10 mouse cellular contexts compared by ENCODE assay signal in the genomic region with DNA sequence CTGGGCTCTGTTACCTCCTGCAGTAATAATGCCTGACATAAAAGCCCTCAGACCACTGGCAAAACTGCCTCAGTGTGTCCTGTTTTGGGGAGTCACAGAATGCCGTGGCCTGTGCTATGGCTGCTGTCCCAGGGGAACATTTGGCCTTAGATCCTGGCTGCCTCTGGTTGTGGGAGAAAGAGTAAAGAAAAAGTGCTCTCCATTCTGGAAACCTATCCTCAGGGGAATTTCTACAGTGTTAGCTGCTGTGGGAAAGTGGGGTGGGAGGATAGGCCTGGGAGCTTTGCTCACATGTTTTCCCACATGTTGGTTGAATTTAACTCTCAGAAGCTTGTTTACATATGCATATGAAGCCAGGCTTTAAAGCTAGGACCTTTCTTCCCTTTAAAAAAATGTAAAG. TPM values are rescaled to one million over a fixed set of nuclear protein-coding genes. Genes with fewer than 3 reads are reported as not detected.
DNase-seq lines count a peak whose midpoint lies in the region; ATAC-seq and TF ChIP-seq lines count a peak whose summit lies in the region.
"Had no signal": no experiment of that assay in that cellular context is flagged by ENCODE, and none has a peak within 500 bp of the region (broad histone marks: within the 10 kb centered on the region; RNA-seq: fewer than 3 reads in every experiment).

No protein-coding gene starts in this region.

- H3K4me3 ChIP-seq in heart, adult 2 months = no peak overlapping the region
- H3K4me3 ChIP-seq in heart, embryonic 10.5 days = no peak overlapping the region
- H3K4me3 ChIP-seq in layer of hippocampus, adult 2 months = no peak overlapping the region
- no peak overlapping the region for H3K4me3 ChIP-seq in brown adipose tissue, adult 24 weeks (ENCODE audit: insufficient read depth, low read depth, low read length)
- H3K4me3 ChIP-seq in liver, embryonic 16.5 days (ENCODE audit: low read depth, low read length) = no peak overlapping the region
- H3K4me3 ChIP-seq: left cerebral cortex, adult 2 months; limb, embryonic 15.5 days had no signal

- TF ChIP-seq POLR2A in heart, adult 2 months (IDR thresholded peaks at IDR 0.05; ENCODE audit: insufficient read depth, low read depth, low read length) = no peak

- ATAC-seq in liver, embryonic 16.5 days (ENCODE audit: low read depth) = no peak

- peak overlapping the region; percentile 64 for H3K27ac ChIP-seq in heart, adult 2 months
- H3K27ac ChIP-seq in heart, embryonic 10.5 days = no peak overlapping the region
- 0 out of 2 replicates have a peak overlapping the region, but pooled peaks have one; percentile 20 for H3K27ac ChIP-seq in layer of hippocampus, adult 2 months
- peak overlapping the region; percentile 90 for H3K27ac ChIP-seq in brown adipose tissue, adult 24 weeks (replicated peaks; ENCODE audit: low read depth, low read length)
- peak overlapping the region; percentile 57 for H3K27ac ChIP-seq in liver, embryonic 16.5 days (ENCODE audit: low read length)
- H3K27ac ChIP-seq: left cerebral cortex, adult 2 months; limb, embryonic 15.5 days had no signal

- no peaks in the 10 kb centered on the region for H3K9me3 ChIP-seq in heart, embryonic 10.5 days
- no peaks in the 10 kb centered on the region for H3K9me3 ChIP-seq in liver, embryonic 16.5 days (replicated peaks; ENCODE audit: control insufficient read depth, low read length)
- H3K9me3 ChIP-seq: limb, embryonic 15.5 days had no signal

- intact Hi-C loops in heart, adult 2 months (cut with DNase I) = no loop called here

- WGBS in heart, adult 2 months = 3% methylated on average over 1 of the region's 1 CpGs
- 71% methylated on average over 1 of the region's 1 CpGs for WGBS in heart, embryonic 10.5 days
- WGBS in liver, embryonic 16.5 days (ENCODE audit: insufficient replicate concordance) = 60% methylated on average over 1 of the region's 1 CpGs

- peak; percentile 37 to 47 for DNase-seq in heart, adult 2 months
- DNase-seq in heart, embryonic 10.5 days (ENCODE audit: low spot score) = no peak
- DNase-seq in layer of hippocampus, adult 2 months (ENCODE audit: low spot score in 2 of 2) = no peak
- DNase-seq in layer of hippocampus, postnatal 36 days = no peak
- DNase-seq in left cerebral cortex, adult 18-20 months (ENCODE audit: low spot score in 2 of 2) = no peak
- DNase-seq: thymus, postnatal 14 days had no signal

- no peak for TF ChIP-seq CTCF in heart, adult 2 months (IDR thresholded peaks at IDR 0.05)
- TF ChIP-seq CTCF in layer of hippocampus, adult 2 months (conservative IDR thresholded peaks at IDR 0.05) = no peak

- peaks cover 13% of the 10 kb centered on the region for H3K79me2 ChIP-seq in heart, adult 2 months (replicated peaks; ENCODE audit: control insufficient read depth, insufficient read depth, low read length)

- H3K4me2 ChIP-seq in liver, embryonic 16.5 days (ENCODE audit: low read depth, low read length) = no peak overlapping the region
- H3K4me2 ChIP-seq: limb, embryonic 15.5 days had no signal

- H3K9ac ChIP-seq in heart, adult 2 months (ENCODE audit: low read depth, low read length) = peak overlapping the region; percentile 8; the same call in 1 of the 2 replicates
- no peak overlapping the region for H3K9ac ChIP-seq in liver, embryonic 16.5 days (ENCODE audit: low read depth, low read length)
- H3K9ac ChIP-seq: limb, embryonic 15.5 days had no signal

- peaks cover 38% of the 10 kb centered on the region for H3K4me1 ChIP-seq in heart, adult 2 months (ENCODE audit: control insufficient read depth, insufficient read depth, low read length)
- H3K4me1 ChIP-seq in heart, embryonic 10.5 days = peaks cover 38% of the 10 kb centered on the region
- peaks cover 38% of the 10 kb centered on the region for H3K4me1 ChIP-seq in brown adipose tissue, adult 24 weeks (ENCODE audit: control insufficient read depth, insufficient read depth, insufficient read length, low read length)
- H3K4me1 ChIP-seq in liver, embryonic 16.5 days (ENCODE audit: control insufficient read depth, low read depth, low read length) = peaks cover 15% of the 10 kb centered on the region
- H3K4me1 ChIP-seq: limb, embryonic 15.5 days had no signal

- 0 out of 2 replicates have a peak, but pooled peaks have one; percentile 9 for TF ChIP-seq EP300 in heart, adult 2 months (IDR thresholded peaks at IDR 0.05; ENCODE audit: insufficient read depth, low read depth, low read length)

- peaks cover 77% of the 10 kb centered on the region for H3K36me3 ChIP-seq in heart, adult 2 months (ENCODE audit: control insufficient read depth, insufficient read depth, low read length)
- H3K36me3 ChIP-seq in heart, embryonic 10.5 days = peaks cover 28% of the 10 kb centered on the region
- peaks cover 8% of the 10 kb centered on the region for H3K36me3 ChIP-seq in liver, embryonic 16.5 days (ENCODE audit: control insufficient read depth, insufficient read depth)

- no peaks in the 10 kb centered on the region for H3K27me3 ChIP-seq in heart, adult 2 months (ENCODE audit: control insufficient read depth, insufficient read depth, low read length)
- H3K27me3 ChIP-seq in heart, embryonic 10.5 days (ENCODE audit: insufficient read depth, poor library complexity, severe bottlenecking) = no peaks in the 10 kb centered on the region
- no peaks in the 10 kb centered on the region for H3K27me3 ChIP-seq in liver, embryonic 16.5 days (ENCODE audit: control insufficient read depth, insufficient read depth, low read depth, low read length)
- H3K27me3 ChIP-seq: limb, embryonic 15.5 days had no signal

RNA-seq across cellular contexts. Expression of gene Snrk, which starts 26.2 kb away (rescaled TPM):
- 100 to 1,000 TPM; 142 to 163 TPM for total RNA-seq in heart, adult 2 months (2021)
- polyA plus RNA-seq in heart, adult 2 months (2012; rRNA removed) = 68.0 and 89.8 TPM in 2 replicates
- 39.3 and 54.0 TPM in 2 replicates for polyA plus RNA-seq in heart, embryonic 10.5 days (2016; fragmentation: Nextera tagmentation; extraction: Ambion mirVana)
- 100 to 1,000 TPM; 103 to 105 TPM for total RNA-seq in layer of hippocampus, adult 2 months (2021)
- total RNA-seq in layer of hippocampus, postnatal 36 days (2021) = 100 to 1,000 TPM; 105 to 113 TPM
- polyA plus RNA-seq in brown adipose tissue, adult 24 weeks (2012; ENCODE audit: insufficient read depth, insufficient read length, missing spikeins) = 78.1 and 111 TPM in 2 replicates
- 17.9 and 20.1 TPM in 2 replicates for polyA plus RNA-seq in liver, embryonic 16.5 days (2015; fragmentation: Nextera tagmentation; extraction: Ambion mirVana)
- 100 to 1,000 TPM; 120 to 122 TPM for total RNA-seq in left cerebral cortex, adult 18-20 months (2021)

Comparison
In these comparisons a context has a peak if more than half of its experiments do, and no peak if none do; other contexts are left out.
1. DNase-seq: peak in heart, adult 2 months (2 of 2); none in heart, embryonic 10.5 days (single experiment), layer of hippocampus, adult 2 months (0 of 2), layer of hippocampus, postnatal 36 days (0 of 2) and left cerebral cortex, adult 18-20 months (0 of 2).